Mouse (Mus musculus): ENCODE results near the gene Best2.

Best2 gene

GRCm38 (mm10) chr8:85023846-85024245 is 9.5 kb upstream of the Best2 start:
- no peak for DNase-seq (ENCODE audit: low read depth)

GRCm38 (mm10) chr8:85021514-85022055 is 7.3 kb upstream of the Best2 start:
- DNase-seq (ENCODE audit: low read depth): no peak

GRCm38 (mm10) chr8:85017209-85017608 is 2.9 kb upstream of the Best2 start:
- no peak for DNase-seq (ENCODE audit: low read depth)

- no peak for DNase-seq (ENCODE audit: low read depth)
Measured at GRCm38 (mm10) chr8:85016724-85017123, 2.4 kb upstream of the Best2 start.

GRCm38 (mm10) chr8:85013230-85013840 is 996 bp downstream of the Best2 start:
- DNase-seq (ENCODE audit: low read depth): peak; percentile 90

GRCm38 (mm10) chr8:85011242-85011641 is 3.1 kb downstream of the Best2 start:
- DNase-seq (ENCODE audit: low read depth): no peak

GRCm38 (mm10) chr8:85007686-85008085 is 6.6 kb downstream of the Best2 start:
- peak; percentile 62 for DNase-seq (ENCODE audit: low read depth)

- peak; percentile 94 for DNase-seq (ENCODE audit: low read depth)
Measured at GRCm38 (mm10) chr8:84997649-84998295, 16.6 kb downstream of the Best2 start.

- DNase-seq (ENCODE audit: low read depth): no peak
Measured at GRCm38 (mm10) chr8:84996978-84997377, 17.4 kb downstream of the Best2 start.

- DNase-seq (ENCODE audit: low read depth): no peak
Measured at GRCm38 (mm10) chr8:84995680-84996079, 18.7 kb downstream of the Best2 start.

- DNase-seq (ENCODE audit: low read depth): no peak
Measured at GRCm38 (mm10) chr8:84994375-84994774, 20.0 kb downstream of the Best2 start.

- DNase-seq (ENCODE audit: low read depth): no peak
Measured at GRCm38 (mm10) chr8:84990836-84991235, 23.5 kb downstream of the Best2 start.

GRCm38 (mm10) chr8:84990349-84990748 is 24.0 kb downstream of the Best2 start, which contains the start of gene Hook2:
TSS of gene Hook2 (plus strand) at chr8:84990603.
- peak; percentile 99 for DNase-seq (ENCODE audit: low read depth)

- peak; percentile 92 for DNase-seq (ENCODE audit: low read depth)
Measured at GRCm38 (mm10) chr8:84989810-84990209, 24.5 kb downstream of the Best2 start.

GRCm38 (mm10) chr8:84989311-84989731 is 25.0 kb downstream of the Best2 start:
- no peak for DNase-seq (ENCODE audit: low read depth)

GRCm38 (mm10) chr8:84987903-84988302 is 26.4 kb downstream of the Best2 start:
- no peak for DNase-seq (ENCODE audit: low read depth)

- DNase-seq (ENCODE audit: low read depth): no peak
Measured at GRCm38 (mm10) chr8:84987388-84987787, 26.9 kb downstream of the Best2 start.

- DNase-seq (ENCODE audit: low read depth): no peak
Measured at GRCm38 (mm10) chr8:84986379-84986945, 27.9 kb downstream of the Best2 start.

GRCm38 (mm10) chr8:84985684-84986378 is 28.5 kb downstream of the Best2 start:
- peak; percentile 97 for DNase-seq (ENCODE audit: low read depth)

- peak; percentile 71 for DNase-seq (ENCODE audit: low read depth)
Measured at GRCm38 (mm10) chr8:84985049-84985683, 29.2 kb downstream of the Best2 start.

GRCm38 (mm10) chr8:84984294-84985048 is 29.9 kb downstream of the Best2 start:
- DNase-seq (ENCODE audit: low read depth): peak; percentile 29

Measured in naive thymus-derived CD4-positive, alpha-beta T cell, adult 2 months (primary cell).